Mouse (Mus musculus) thymus, postnatal 14 days (tissue): ENCODE measurements at regions not wholly inside any gene's neighbourhood (a gene's known extent, or its start where the extent isn't known, plus 50 kb on each side); places are given as distances from the start of the nearest gene placed in this dataset.
"Not testable (repeated sequence)": the region's sequence is repeated elsewhere in the genome, so short reads cannot be mapped to it uniquely, and the experiment has no call there.

ENCODE experiments used
- DNase-seq: peaks from one replicate; pipeline ENCODE4 v3.0.0; 2021

DNA sequence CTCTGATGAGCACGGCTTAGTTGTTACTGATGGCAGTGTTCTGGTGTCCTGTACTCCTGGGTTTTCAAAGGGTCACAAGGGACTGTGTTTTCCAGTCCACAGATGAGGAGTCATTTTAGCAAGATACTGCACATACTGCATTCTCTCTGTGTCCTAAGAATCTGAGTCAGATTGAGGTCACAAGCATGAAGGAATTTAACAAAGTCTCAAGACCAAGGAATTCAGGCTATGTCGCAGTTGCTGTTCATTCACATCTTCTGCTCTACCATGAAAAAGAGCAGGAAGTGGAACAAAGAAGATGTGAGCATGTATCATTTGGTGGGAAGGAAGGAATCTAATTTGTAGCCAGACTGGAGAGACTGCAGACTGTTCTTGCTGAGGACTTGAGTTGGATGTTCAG is 402.2 kb upstream of the Adamts5 start:
- DNase-seq: no peak

DNA sequence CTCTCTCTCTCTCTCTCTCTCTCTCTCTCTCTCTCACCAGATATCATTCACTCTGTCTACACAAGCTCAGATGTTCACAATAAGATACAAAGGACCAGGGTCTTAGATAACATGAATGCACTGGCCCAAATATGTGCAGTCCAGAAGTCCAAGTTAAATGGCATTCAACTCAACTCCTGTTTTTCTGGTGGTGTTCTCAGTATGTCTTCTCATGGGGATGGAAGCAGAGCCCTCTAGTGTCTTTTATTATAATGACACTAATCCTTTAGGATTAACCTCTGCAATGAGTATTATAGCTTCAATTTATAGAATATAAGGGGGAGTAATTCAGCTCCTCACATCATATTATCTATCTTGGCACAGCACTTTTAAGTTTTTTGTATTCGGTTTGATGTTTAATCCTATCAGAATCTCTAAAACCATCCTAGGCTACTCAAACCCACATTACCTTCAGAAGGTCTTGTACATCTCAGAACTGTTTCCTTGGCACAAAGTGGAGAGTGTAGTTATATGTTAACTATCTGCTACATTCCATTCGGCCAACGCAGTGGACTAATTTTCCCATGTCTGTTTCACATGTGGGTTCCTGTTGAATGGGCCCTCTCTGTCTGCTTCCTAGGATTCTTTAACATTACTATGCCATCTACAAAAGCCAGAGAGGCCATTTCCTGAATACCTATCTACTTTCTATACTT is 401.0 kb upstream of the Adamts5 start:
- no peak for DNase-seq

DNA sequence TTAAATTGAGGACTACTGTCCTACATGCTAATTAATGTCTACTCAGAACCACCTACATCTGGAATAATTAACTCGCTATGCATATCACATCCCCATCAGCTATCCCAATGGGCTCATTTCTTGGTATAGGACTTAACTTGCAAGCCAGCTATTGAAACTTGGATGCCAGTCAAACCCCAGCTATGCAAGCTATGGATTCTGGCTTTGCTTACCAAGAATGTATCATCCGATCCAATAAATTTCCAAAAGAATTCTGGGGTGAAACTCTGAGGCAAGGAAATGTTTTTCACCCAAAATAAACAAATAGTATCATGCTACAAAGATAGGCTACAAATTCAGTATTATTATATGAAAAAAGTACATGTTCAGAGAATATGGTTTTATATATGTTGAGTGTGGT is 392.8 kb upstream of the Adamts5 start:
- DNase-seq: no peak

DNA sequence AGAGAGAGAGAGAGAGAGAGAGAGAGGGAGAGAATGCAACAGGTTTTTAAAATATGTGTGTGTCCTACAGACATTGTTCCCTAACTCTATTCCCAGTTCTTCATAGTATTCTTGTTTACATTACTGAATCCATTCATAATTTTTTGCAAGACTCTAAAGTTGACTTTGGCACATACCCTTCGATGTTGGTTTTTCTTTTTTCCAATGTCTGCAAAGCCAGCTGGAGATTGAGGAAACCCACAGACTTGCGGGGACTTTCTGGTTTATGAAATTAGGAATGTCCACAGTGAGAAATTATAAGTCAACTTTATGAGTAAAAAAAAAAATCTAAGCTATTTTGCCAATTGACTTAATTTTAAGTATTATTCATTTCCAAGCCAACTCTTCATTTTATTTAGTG is 379.7 kb upstream of the Adamts5 start:
- DNase-seq: no peak

DNA sequence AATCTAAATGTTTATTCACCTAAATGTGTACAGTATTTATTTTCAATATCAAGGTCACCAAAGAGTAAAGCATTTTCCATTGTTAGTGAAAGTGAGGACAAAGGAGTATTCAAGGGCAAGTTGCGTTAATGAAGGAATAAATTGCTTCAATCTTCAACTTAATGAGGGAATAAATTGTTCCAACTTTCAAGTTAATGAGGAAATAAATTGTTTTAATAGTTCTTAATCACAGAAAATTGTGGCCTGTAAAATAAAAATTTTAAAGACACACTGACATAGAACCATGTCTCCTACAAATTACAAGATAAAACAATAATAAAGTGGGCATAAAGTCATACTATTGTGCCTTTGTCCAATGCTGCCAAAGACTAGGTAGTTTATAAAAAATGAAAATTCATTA is 375.4 kb upstream of the Adamts5 start:
- no peak for DNase-seq

DNA sequence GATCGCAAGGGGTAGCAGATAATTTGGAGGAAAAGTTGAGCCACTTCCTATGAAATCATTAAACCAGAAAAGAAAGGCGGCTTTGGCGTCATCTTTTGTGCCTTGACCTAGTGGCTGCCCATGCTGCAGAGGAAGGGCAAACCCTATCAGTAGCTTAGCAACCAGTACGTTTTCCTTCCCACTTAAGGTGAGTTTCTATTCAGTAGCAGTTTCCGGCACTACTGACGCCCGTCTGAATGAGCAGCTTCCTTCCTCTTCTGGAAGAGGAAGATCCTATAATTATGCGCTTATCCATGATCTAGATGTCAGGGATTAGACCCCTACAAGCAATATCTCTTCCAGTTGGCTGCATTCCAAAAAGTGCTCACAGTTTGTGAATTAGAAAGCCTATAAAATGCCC is 360.0 kb upstream of the Adamts5 start:
- DNase-seq: no peak

DNA sequence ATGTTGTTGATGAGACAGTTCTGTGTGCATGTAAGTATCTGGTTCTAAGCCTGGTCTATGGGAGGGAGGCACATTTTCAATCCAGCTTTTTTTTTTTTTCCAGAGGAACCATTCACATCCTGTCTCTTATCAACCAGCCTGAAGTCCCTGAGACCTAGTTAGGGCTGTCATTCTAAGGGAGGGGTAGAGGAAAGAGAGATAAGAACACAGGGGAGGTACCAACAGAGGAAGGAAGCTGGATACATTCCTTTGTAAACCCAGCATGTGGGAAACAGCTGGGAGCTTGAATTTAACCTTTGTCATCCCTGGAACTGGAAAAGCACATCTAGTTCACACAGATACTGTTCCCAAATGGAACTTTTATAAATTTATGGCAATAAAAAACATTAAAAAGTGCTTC is 351.0 kb upstream of the Adamts5 start:
- no peak for DNase-seq

DNA sequence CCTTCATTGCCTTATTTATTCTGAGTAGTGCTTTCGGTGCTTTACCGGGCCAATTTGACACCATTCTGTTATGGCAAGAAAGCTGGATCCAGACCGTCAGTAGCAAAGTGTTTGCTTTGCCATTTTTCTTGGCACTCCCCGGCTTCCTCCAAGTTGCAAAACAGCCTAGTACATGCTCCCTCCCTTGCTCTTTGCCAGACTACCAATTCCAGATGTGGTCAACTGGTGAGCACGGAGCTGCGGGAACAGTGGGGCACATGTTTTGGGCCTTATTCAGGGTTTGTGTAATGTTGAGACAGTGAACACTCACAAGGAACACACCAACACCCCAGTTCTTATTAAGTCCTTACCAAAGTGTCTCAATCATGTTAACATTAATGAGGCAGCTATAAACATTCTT is 348.4 kb upstream of the Adamts5 start:
- DNase-seq: no peak

DNA sequence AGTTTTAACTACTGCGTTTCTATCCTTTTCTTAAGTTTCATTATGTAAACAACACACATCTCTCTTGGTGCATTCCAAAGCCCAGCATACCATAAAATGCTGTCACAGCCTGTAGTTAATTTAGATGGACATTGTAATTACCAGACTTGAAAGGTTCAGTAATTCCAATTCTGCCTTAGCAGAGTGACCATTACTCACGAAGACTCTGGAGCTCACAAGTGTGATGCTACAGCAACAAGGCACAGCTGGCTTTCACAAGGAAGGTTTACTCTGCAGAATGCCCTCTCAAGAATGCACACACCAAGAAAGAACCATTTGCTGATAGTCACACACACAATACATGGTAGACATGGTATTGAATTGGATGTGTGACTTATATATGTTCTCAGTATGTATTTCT is 342.6 kb upstream of the Adamts5 start:
- no peak for DNase-seq

DNA sequence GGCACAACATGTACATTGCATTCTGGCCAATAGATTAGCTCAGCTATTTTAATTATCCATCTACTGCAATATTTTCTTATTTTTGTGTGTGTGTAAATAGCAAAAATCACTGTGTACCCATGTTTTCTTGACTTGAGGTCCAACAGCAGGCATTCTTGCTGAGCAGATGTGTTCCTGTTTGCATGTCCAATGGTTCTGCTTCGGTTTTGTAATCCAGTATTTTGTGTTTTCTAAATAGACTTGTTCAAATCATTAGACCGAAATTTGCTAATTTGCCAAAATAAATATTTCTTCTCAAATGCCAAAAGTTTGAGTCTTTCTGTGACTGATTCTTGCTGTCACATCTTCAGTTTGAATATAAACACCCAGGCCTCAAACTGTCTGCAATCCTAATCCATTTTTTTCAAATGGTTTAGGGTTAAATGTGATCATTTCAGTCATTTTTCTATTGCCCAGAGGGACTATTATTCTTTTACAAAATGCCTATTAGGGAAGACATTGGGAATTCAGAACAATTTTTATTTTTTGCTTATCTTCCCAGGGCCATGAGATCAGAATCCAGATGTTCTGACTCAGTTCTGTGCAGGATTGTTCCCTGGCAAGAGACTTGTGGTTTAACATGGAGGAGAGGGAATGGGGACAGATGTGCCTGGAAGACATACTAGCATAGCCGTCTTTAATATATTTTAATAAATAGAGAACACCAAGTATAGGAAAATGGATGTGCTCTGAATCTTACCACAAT is 341.3 kb upstream of the Adamts5 start:
- no peak for DNase-seq

DNA sequence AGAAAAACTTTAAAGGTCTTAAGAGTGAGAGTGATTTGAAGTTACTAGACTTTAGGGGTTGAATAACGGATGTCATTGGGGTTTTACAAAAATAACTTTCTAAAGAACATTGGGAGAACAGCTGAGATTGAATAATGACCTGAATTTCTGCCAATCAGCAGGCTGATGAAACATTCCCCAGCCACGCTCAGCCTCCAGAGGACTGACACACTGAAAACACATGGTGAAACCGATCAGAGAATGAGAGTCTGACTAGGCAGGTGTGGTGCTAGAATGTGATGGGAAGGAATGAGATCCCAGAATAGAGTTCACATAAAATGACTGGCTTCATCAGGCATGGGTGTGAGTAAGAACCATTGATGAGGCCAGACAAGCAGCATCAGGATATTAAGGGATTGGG is 321.4 kb upstream of the Adamts5 start:
- no peak for DNase-seq

DNA sequence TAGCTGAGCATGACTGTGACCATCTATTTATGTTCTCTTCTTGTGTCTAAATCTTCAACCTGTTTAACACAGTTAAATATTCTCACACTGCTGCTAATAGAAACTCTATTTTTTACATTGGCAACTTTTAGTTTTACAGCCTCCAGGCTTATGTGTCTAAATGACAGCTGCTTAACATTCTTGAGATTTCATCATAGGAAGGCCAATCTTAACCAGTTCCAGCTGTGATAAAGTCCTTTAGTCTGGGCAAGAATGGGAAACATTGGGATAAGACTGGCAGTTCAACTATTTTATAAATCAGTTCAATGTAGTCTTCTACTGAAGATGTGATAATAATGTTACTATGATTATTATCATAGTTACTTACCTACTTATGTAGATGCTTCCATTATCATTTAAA is 308.9 kb upstream of the Adamts5 start:
- DNase-seq: no peak

DNA sequence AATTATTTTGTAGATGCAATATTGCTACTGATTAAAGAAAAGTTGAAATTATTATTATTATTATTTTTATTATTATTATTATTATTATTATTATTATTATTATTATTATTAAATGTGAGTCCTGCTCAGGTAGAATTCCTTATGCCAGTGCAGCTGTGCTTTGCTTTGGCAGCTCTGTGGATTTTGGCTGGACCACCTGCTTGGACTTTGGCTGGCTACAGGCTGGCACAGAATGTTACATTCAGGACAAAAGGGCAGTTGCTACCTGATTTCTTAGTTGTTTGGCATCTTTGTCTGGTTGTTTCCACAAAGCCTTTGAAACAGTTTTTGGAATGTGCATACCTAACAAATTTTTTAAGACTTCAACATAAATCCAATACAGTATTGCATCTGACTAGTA is 307.7 kb upstream of the Adamts5 start:
- DNase-seq: no peak

DNA sequence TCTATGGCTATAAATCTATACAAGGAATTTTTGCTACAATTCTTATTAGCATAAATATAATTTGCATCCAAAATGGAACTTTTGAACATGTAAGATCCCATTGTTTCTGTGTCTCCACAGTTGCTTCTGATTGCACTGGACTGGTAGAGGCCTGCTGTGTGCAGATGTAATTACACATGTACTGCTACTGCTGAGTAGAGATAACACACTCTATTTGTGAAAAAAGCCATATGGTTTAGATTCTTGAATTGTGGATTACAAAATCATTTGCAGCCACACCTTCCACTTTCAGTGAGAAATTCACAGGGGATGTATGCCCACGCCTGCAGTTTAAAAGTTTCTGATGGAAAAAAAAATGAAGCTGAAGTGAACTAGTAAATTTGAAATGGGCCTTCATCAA is 288.2 kb upstream of the Adamts5 start:
- DNase-seq: no peak

DNA sequence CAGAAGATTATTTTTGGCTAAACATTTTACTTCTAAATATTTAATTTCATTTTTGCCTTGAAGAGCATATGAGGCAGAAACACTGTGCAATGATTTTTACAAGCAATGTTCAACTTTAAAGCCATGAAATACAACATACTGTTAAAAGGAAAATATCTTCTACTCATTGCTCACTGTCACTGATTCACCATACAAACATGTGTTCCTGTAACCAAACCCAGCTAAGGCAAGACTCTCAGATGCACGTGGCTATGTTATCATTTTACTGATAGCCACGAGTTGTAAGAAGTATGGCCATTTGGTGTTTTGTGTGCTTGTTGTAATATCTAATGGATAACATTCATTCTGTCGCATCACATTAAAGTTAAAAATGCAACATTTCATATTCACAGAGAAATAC is 287.3 kb upstream of the Adamts5 start:
- DNase-seq: no peak

DNA sequence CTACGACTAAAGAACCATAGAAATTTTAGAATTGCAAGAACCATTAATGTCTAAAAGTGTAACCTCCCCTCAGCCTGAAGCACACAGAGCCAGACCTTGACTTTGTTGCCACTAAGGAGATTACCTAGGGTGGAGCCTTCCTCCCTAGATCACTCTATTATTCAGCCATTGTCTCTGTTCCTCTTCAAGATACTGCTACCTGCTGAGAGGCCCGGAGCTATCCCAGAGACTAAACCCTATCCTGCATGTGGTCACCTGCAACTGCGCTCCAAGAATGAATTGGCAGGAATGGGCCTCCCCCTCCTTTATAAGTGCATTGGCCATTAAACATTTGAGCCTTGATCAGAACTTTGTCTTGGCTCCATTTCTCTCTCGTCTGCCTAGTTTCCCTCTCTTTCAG is 286.0 kb upstream of the Adamts5 start:
- not testable (repeated sequence) for DNase-seq

DNA sequence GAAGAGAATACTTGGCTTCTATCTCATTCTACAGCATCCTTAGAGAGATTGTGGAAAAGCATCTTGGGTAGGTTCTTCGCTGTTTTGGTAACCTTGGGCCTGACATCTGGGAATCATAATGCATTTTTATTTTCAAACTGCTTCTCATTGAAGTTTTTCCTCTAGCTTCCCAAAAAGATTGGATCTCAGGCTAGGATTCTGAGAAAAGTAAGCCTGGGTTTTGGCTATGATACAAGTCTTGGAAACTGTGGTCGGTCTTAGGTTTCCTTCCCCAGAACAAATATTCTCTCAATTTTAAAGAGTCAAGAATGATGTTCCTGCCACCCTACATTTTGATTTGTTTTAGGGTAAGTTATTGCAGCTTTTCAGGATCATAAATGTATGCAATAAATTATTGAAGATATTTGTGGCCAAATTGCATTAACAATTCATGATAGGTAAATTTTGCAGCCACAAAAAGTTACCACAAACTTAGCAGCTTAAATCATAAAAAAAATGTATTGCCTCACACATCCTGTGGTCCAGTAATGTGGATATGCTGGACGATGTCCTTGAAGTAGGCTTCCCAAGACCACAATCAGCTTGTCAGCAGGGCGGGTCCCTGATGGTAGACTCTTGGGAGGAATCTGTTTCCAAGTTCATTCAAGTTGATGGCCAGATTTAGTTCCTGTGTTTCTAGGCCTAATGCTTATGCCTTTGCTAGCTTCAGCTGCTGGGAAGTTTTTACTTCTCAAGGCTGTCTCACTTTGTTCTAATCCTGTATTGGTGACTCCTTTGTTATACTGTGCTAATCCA is 257.6 kb upstream of the Adamts5 start:
- DNase-seq: no peak

DNA sequence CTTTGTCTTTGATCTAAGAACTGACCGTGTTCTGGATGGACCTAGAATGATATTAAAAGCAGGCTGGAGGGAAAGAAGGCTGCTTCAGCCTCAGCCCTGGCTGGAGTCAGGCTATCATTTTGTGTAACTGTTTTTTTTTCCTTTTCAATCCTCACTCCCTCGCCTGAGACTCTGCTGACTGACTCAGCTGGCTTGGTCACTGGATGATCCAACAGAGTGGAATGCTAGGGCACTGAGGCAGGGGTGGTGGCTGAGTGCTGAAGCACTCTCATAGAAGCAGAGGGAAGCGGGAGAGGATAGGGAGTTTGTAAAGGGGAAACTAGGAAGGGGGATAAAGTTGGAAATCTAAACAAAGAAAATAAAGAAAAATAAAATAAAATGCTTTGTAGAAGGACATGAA is 236.5 kb upstream of the Adamts5 start:
- no peak for DNase-seq

DNA sequence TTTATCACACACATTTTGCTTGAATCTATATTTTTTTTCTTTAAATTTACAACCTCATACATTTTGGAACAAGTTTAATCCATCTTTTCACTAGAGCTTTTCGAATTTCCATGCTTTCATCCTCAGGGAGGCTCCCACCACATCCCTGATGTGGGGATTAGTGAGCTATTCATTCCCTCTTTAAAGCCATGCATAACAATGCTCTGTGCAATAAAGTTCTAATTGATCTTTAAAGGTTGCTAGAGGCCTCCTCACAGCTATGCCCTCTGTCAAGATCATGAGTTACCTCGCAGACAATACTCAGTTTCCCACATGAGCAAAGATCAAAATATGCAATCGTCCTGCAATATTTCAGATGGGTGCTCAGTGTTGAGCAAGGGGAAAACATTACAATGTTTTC is 234.5 kb upstream of the Adamts5 start:
- no peak for DNase-seq

DNA sequence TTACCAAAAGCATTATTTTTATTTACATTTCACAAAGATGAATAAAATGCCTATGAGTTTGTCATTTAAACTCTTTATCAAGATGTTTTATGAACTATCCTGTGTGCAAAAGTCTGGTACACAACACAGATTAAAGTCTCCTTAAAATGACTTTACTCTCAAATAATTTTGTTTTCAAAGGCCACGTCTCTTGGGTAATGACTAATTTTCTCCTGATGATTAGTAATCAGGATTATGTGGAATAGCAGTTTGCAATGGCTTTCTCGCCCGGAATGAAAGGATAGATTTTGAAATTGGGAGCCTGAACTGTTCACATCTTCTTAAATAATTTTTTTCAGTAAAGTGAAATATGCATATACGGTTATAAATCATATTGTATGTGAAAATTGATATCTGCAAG is 225.8 kb upstream of the Adamts5 start:
- no peak for DNase-seq

DNA sequence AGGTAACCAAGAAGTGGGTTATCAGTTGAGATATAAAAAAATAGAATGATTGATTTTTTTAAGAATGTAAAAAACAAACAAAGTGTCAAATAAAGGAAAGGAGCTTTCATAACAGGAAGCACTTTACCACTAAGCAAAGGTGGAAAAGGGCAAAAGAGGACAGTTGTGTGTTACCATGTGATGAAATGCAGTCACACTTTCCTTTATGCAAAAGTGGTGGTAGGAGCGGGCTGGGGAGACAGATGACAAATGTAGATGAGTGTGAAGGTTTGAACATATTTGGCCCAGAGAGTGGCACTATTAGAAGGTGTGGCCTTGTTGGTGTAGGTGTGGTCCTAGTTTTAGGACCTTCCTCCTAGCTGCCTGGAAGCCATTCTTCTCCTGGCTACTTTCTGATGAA is 222.6 kb upstream of the Adamts5 start:
- DNase-seq: no peak

DNA sequence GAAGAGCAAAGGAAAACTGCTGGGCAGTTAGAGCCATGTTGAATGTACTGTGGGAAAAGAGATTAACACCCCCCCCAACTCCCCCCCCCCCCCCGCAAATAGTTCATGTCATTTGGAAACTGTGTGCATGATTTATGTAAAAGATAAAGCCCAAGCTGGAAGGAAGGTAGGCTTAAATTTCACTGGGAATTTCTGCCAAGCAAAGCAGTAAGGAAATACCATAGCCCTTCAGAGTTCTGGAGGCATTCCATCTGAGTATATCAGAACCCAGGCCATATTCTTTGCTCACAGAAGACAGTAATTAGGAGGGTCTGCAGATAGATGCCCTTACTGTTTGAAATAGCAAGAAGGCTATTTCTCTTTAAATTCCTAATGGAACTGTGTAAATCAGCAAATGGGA is 221.3 kb upstream of the Adamts5 start:
- DNase-seq: no peak

DNA sequence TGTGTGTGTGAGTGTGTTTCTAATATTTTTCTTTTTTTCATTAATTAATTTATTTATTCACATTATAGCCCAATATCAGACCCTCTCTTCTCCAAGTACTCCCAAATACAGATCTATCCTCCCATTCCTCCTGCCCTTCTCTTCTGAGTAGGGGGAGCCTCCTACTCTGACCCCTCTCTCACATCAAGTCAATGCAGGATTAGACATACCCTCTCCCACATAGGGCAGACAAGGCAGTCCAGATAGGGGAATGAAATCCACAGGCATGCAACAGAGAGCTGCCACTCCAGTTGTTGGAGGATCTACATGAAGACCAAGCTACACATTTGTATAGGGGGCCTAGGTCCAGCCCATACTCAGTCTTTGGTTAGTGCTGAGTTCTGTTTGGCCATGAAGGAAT is 216.3 kb upstream of the Adamts5 start:
- no peak for DNase-seq
